Mouse (Mus musculus) gastrocnemius, postnatal 4 days (tissue): ENCODE data around the gene Nfic. TPM values are rescaled to one million over a fixed set of nuclear protein-coding genes. Genes with fewer than 3 reads are reported as not detected.

ENCODE experiments used
- DNase-seq, 2 experiments: peaks; one replicate each; pipeline ENCODE4 v3.0.0; 2021 to 2022; ENCODE audit warnings: low spot score in 2 of 2, mixed read lengths in 2 of 2
- total RNA-seq, 2 experiments: library from RNA; stranded (reverse); gene quantifications; 2 replicates each; pipeline ENCODE4 v1.2.3; 2021

Gene Nfic
- total RNA-seq, 2 experiments from 2014 or later: 274 to 335 TPM

- peak; percentile 10 to 15 for DNase-seq
Measured at GRCm38 (mm10) chr10:81419111-81419928, 36.1 kb downstream of the Nfic start.

GRCm38 (mm10) chr10:81418216-81419070 is 37.0 kb downstream of the Nfic start:
- DNase-seq: no peak

GRCm38 (mm10) chr10:81417227-81418215 is 37.9 kb downstream of the Nfic start:
- no peak for DNase-seq

- peak; percentile 86 to 90 for DNase-seq
Measured at GRCm38 (mm10) chr10:81416581-81417226, 38.7 kb downstream of the Nfic start.

- DNase-seq: no peak
Measured at GRCm38 (mm10) chr10:81415549-81416310, 39.7 kb downstream of the Nfic start.

- no peak for DNase-seq
Measured at GRCm38 (mm10) chr10:81415146-81415545, 40.3 kb downstream of the Nfic start.

GRCm38 (mm10) chr10:81414682-81415081 is 40.8 kb downstream of the Nfic start:
- no peak for DNase-seq

- DNase-seq: peak; percentile 80 to 89
Measured at GRCm38 (mm10) chr10:81413310-81414261, 41.8 kb downstream of the Nfic start.

GRCm38 (mm10) chr10:81412586-81413309 is 42.7 kb downstream of the Nfic start:
- no peak for DNase-seq

GRCm38 (mm10) chr10:81411471-81412400 is 43.7 kb downstream of the Nfic start:
- peak; percentile 87 to 93 for DNase-seq

GRCm38 (mm10) chr10:81410981-81411380 is 44.5 kb downstream of the Nfic start:
- no peak for DNase-seq

GRCm38 (mm10) chr10:81410350-81410749 is 45.1 kb downstream of the Nfic start:
- DNase-seq: no peak

GRCm38 (mm10) chr10:81409330-81409729 is 46.1 kb downstream of the Nfic start:
- DNase-seq: no peak

- peak in 1 of 2 experiments; percentile 84 for DNase-seq
Measured at GRCm38 (mm10) chr10:81408871-81409291, 46.6 kb downstream of the Nfic start.

- DNase-seq: no peak
Measured at GRCm38 (mm10) chr10:81408424-81408729, 47.1 kb downstream of the Nfic start.

- peak in 1 of 2 experiments; percentile 70 for DNase-seq
Measured at GRCm38 (mm10) chr10:81407539-81408423, 47.7 kb downstream of the Nfic start.
